Mouse (Mus musculus) stomach, postnatal 0 days (tissue): ENCODE data around the gene Il1a.

Experiments used
- CTCF ChIP-seq: IDR thresholded peaks from 2 replicates; pipeline ENCODE4 v1.5.1; 2016; ENCODE audit warnings: antibody characterized with exemption, low read depth, mild to moderate bottlenecking, moderate library complexity
- EP300 ChIP-seq: optimal IDR thresholded peaks from 2 replicates; pipeline ENCODE3; 2016; ENCODE audit warnings: antibody characterized with exemption

DNA sequence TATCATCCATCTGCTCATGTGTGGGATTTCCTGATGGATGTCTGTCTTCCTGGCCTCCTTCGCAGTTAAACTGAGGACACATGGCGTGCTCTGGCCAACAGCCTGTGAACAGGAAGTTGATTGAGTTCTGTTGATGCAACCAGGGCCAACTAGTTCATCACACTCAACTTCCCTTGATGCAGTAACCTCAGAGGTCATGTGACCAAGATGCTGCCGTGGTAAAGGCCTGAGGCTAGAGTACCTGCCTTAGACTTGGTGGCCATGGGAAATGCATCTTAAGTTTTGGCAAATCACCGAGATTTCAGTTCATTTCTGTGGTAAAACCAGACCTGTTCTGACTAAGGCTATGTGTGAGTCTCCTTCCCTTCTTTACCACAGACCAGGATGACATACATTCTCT, 6.1 kb upstream of the Il1a start:
- TF ChIP-seq CTCF (no peak), EP300 (no peak)
